Mouse (Mus musculus): Measurements from ENCODE around the gene Dusp3.

Dusp3 gene

GRCm38 (mm10) chr11:101974923-101975322 lies 11.9 kb downstream of the Dusp3 start:
- DNase-seq (ENCODE audit: low read depth) = no peak

GRCm38 (mm10) chr11:101974181-101974580 lies 12.6 kb downstream of the Dusp3 start:
- no peak for DNase-seq (ENCODE audit: low read depth)

- no peak for DNase-seq (ENCODE audit: low read depth)
These were observed 13.3 kb downstream of the Dusp3 start for GRCm38 (mm10) chr11:101973496-101973895.

GRCm38 (mm10) chr11:101972651-101973050 lies 14.2 kb downstream of the Dusp3 start:
- DNase-seq (ENCODE audit: low read depth) = no peak

- DNase-seq (ENCODE audit: low read depth) = no peak
These were observed 14.7 kb downstream of the Dusp3 start for GRCm38 (mm10) chr11:101972097-101972496.

GRCm38 (mm10) chr11:101971410-101971809 lies 15.4 kb downstream of the Dusp3 start:
- no peak for DNase-seq (ENCODE audit: low read depth)

- DNase-seq (ENCODE audit: low read depth) = no peak
These were observed 17.0 kb downstream of the Dusp3 start for GRCm38 (mm10) chr11:101969835-101970234.

GRCm38 (mm10) chr11:101968791-101969190 lies 18.0 kb downstream of the Dusp3 start:
- DNase-seq (ENCODE audit: low read depth) = peak; percentile 85

- DNase-seq (ENCODE audit: low read depth) = no peak
These were observed 18.5 kb downstream of the Dusp3 start for GRCm38 (mm10) chr11:101968311-101968710.

GRCm38 (mm10) chr11:101966965-101967614 lies 19.7 kb downstream of the Dusp3 start, which contains the start of gene Sost:
TSS of gene Sost (minus strand) at chr11:101967015.
- no peak for DNase-seq (ENCODE audit: low read depth)

GRCm38 (mm10) chr11:101965553-101965952 lies 21.3 kb downstream of the Dusp3 start:
- DNase-seq (ENCODE audit: low read depth) = no peak

GRCm38 (mm10) chr11:101964647-101965046 lies 22.2 kb downstream of the Dusp3 start:
- no peak for DNase-seq (ENCODE audit: low read depth)

- no peak for DNase-seq (ENCODE audit: low read depth)
These were observed 23.1 kb downstream of the Dusp3 start for GRCm38 (mm10) chr11:101963473-101964291.

GRCm38 (mm10) chr11:101963043-101963442 lies 23.8 kb downstream of the Dusp3 start:
- DNase-seq (ENCODE audit: low read depth) = no peak

- DNase-seq (ENCODE audit: low read depth) = no peak
These were observed 29.3 kb downstream of the Dusp3 start for GRCm38 (mm10) chr11:101957476-101957875.

- DNase-seq (ENCODE audit: low read depth) = no peak
These were observed 33.4 kb downstream of the Dusp3 start for GRCm38 (mm10) chr11:101953441-101953840.

- no peak for DNase-seq (ENCODE audit: low read depth)
These were observed 34.1 kb downstream of the Dusp3 start for GRCm38 (mm10) chr11:101952541-101953341.

GRCm38 (mm10) chr11:101950021-101950420 lies 36.8 kb downstream of the Dusp3 start:
- no peak for DNase-seq (ENCODE audit: low read depth)

GRCm38 (mm10) chr11:101946525-101946924 lies 40.3 kb downstream of the Dusp3 start:
- no peak for DNase-seq (ENCODE audit: low read depth)

GRCm38 (mm10) chr11:101943055-101943454 lies 43.8 kb downstream of the Dusp3 start:
- no peak for DNase-seq (ENCODE audit: low read depth)

GRCm38 (mm10) chr11:101937108-101937507 lies 49.7 kb downstream of the Dusp3 start:
- no peak for DNase-seq (ENCODE audit: low read depth)

GRCm38 (mm10) chr11:101936421-101936820 lies 50.4 kb downstream of the Dusp3 start:
- no peak for DNase-seq (ENCODE audit: low read depth)
